Mouse (Mus musculus): ENCODE measurements around the gene Gpsm1. TPM values are rescaled to one million over a fixed set of nuclear protein-coding genes. Genes with fewer than 3 reads are reported as not detected.

The Gpsm1 gene
- polyA plus RNA-seq, 1 experiment from 2014 or later: 47.2 TPM

DNA sequence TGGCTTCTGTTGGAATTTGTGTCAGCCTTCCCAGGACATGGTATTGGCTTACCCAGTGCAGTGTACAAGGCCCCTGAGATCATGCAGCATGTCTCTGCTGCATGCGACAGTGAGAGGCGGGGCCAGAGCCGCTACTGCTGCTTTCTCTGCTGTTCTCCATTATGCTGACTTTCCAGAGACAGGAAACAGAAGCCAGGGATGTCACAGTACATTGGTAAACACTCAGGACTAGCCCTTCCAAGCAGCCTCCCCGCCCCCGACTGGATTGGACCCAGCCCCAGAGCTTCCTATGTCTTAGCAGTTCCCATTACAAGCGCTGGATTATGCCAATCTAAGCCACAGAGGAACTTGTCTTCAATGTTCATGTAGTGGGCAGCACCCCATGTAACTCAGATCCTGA is 32.9 kb downstream of the Gpsm1 start:
- Histone ChIP-seq H3K36me3 (ENCODE audit: control insufficient read depth, insufficient read depth, low read length) (peaks cover 21% of the 10 kb centered on the region), H3K9me3 (ENCODE audit: control insufficient read depth, low read length) (no peaks in the 10 kb centered on the region), H3K27ac (ENCODE audit: low read length) (peak overlapping the region; percentile 72), H3K27me3 (ENCODE audit: control insufficient read depth, insufficient read depth, low read depth, low read length) (no peaks in the 10 kb centered on the region), H3K4me2 (ENCODE audit: low read depth, low read length) (no peak overlapping the region), H3K4me1 (replicated peaks; ENCODE audit: control insufficient read depth, insufficient read depth, low read length) (peaks cover 27% of the 10 kb centered on the region), H3K9ac (ENCODE audit: low read length) (peak overlapping the region; percentile 27; the same call in 1 of the 2 replicates), H3K4me3 (ENCODE audit: low read length) (no peak overlapping the region)
- 35% methylated on average over 6 of the region's 6 CpGs for WGBS
- ATAC-seq (ENCODE audit: low read depth): peak; percentile 57

DNA sequence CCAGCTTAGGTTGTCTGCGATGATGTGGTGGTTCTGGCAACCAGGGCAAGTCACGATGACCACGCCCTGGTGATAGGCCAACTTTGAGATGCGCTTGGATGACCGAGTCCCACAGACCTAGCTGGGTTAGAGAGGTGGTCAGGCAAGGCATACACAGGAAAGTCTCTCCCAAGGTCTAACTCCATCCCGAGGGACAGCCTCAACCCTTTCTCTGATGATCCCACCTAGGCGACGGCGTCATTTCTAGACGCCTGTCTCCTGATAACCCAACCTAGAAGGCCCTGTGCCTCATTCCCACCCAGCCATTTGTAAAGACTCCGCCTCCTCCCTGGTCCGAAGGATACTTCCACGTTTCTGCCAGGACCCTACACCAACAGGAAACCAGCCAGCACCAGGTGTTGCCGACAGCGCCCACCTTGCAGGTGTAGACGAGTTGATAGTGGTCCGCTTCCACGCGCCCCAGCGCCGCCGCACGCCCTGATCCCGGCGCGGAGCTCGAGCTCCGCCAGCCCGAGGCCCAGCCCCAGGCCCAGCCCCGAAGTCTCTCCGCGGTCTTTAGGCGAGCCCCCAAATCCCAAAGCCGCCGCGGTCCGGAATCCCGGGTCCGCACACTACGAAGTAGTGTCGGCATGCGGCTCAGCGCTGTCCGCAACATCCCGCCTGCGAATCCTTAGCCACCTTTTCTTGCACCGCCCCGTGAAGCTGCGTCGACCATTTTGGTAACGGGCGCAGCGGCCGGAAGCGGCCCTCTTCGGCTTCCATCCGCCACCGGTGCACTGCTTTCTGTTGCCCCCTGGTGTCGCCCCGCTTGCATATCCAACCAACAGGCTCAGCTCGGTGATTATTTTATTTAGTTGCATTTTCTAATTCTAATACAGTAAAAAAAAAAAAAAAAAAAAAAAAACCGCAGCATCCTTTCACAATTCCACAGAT is 36.3 kb downstream of the Gpsm1 start, which contains the start of gene Dnlz:
Dnlz (minus strand) TSS at position 753 of the 933 bp plus-strand sequence.
- Histone ChIP-seq H3K4me3 (ENCODE audit: low read length) (peak within 1 kb of the TSS; percentile 90), H3K4me2 (ENCODE audit: low read depth, low read length) (peak within 1 kb of the TSS; percentile 98), H3K4me1 (replicated peaks; ENCODE audit: control insufficient read depth, insufficient read depth, low read length) (peaks cover 26% of the 10 kb centered on the region), H3K9me3 (ENCODE audit: control insufficient read depth, low read length) (no peaks in the 10 kb centered on the region), H3K27me3 (ENCODE audit: control insufficient read depth, insufficient read depth, low read depth, low read length) (no peaks in the 10 kb centered on the region), H3K9ac (ENCODE audit: low read length) (peak within 1 kb of the TSS; percentile 97), H3K27ac (ENCODE audit: low read length) (peak within 1 kb of the TSS; percentile 89), H3K36me3 (ENCODE audit: control insufficient read depth, insufficient read depth, low read length) (peaks cover 5% of the 10 kb centered on the region; the same call in 1 of the 2 replicates)
- under 1% methylated on average over 62 of the region's 62 CpGs for WGBS
- peak; percentile 77 for ATAC-seq (ENCODE audit: low read depth)

DNA sequence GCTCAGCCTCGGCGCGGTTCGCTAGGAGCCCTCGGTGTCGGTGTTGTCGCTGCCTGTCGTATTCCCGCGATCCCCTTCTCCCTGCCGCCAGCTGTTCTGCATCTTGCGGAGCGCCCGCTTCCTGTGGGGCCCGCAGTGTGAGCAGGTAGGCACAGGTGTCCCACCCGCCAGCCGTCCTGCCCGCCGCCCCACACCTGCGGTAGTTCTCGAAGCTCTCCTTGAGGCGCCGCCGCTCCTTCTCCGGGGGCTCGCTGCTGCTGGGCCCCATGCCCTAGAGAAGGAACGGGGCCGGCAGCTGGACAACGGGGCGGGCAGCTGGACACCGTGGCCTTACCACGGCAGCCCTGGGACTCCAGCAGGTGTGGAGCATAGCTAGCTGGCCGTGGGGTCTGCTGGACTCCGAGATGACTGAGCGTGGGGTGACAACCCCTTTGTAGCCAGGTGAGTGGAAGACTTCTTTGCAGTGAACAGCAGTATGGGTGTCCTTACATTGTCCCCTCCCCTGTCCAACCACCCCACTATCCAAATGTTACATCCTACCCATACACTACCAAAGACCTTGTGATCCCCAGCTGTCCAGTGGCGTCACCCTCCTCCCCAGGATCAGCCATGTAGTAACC is 37.1 kb downstream of the Gpsm1 start:
- ATAC-seq (ENCODE audit: low read depth): peak; percentile 20
- WGBS: 4% methylated on average over 36 of the region's 36 CpGs

DNA sequence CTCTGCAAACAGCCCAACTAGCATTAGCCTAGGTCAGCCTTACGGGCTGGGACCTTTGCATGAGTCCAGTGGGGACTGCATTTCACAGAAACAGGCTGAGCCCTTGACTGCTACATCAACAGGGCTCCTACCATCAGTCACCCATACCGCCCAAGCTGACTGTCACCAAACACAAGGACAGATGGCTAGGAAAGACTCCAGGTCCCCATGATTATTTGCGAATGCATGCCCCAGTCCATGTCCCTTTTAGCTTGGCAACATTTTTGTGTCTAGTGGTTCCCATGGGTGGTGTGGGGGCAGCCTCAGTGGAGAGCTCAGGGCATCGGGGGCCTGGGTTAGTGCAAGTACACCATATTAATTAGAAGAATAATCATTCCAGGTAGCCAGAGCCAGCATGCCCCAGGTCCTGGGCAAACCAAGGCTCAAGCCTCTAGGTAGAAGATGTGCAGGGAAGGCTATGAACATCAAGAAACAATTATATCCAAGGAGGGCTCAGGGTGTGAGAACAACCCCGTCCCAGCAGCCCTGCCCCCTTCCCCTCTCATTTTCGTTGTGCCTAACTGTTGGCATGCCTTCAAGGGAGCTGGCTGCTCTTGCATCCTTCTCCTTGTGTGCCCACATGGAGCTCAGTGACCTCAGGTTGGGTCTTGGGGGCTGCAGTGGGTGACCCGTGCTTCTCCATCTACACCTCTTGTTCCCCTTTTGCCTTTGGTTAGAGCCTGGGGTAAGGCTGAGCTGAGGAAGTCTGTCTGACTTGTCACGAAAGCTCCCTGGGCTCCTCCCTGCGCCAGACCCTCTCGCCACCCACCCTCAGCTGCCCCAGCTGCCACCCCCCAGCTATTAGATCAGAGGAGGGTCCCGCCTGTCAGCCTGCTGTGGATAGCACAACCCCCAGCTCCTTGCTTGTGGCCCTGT is 38.0 kb downstream of the Gpsm1 start:
- Histone ChIP-seq H3K36me3 (ENCODE audit: control insufficient read depth, insufficient read depth, low read length) (peaks cover 5% of the 10 kb centered on the region; the same call in 1 of the 2 replicates), H3K27ac (ENCODE audit: low read length) (no peak overlapping the region), H3K9ac (ENCODE audit: low read length) (peak overlapping the region; percentile 88; the same call in 1 of the 2 replicates), H3K9me3 (ENCODE audit: control insufficient read depth, low read length) (no peaks in the 10 kb centered on the region), H3K4me2 (ENCODE audit: low read depth, low read length) (peak overlapping the region; percentile 98; the same call in 1 of the 2 replicates), H3K4me3 (ENCODE audit: low read length) (peak overlapping the region; percentile 90), H3K4me1 (replicated peaks; ENCODE audit: control insufficient read depth, insufficient read depth, low read length) (peaks cover 22% of the 10 kb centered on the region), H3K27me3 (ENCODE audit: control insufficient read depth, insufficient read depth, low read depth, low read length) (no peaks in the 10 kb centered on the region)
- ATAC-seq (ENCODE audit: low read depth): no peak
- 83% methylated on average over 11 of the region's 11 CpGs for WGBS

More for the DNA sequence above, 37.1 kb downstream of the Gpsm1 start:
- Histone ChIP-seq H3K4me3 (ENCODE audit: low read length) (peak overlapping the region; percentile 90), H3K9ac (ENCODE audit: low read length) (peak overlapping the region; percentile 88), H3K36me3 (ENCODE audit: control insufficient read depth, insufficient read depth, low read length) (peaks cover 5% of the 10 kb centered on the region; the same call in 1 of the 2 replicates), H3K27ac (ENCODE audit: low read length) (peak overlapping the region; percentile 68), H3K27me3 (ENCODE audit: control insufficient read depth, insufficient read depth, low read depth, low read length) (no peaks in the 10 kb centered on the region), H3K4me2 (ENCODE audit: low read depth, low read length) (peak overlapping the region; percentile 98), H3K4me1 (replicated peaks; ENCODE audit: control insufficient read depth, insufficient read depth, low read length) (peaks cover 26% of the 10 kb centered on the region), H3K9me3 (ENCODE audit: control insufficient read depth, low read length) (no peaks in the 10 kb centered on the region)

DNA sequence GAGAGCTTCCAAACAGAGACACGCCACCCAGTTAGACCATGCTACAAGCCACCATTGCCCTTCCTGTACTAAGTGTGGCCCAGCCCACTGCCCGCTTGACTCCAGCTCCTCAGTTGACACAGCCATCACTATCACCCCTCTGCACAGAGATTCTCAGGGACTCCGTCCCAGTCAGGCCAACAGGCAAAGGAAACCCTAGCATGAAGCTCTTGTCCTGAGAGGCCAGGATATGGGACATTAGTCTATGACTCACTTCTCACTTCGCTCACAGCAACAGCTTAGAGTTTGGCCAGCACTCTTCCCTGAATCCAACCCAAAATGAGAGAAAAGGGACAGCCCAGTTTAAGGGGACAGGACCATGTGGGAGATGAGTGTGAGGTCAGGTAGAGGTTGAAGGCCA is 39.1 kb downstream of the Gpsm1 start:
- Histone ChIP-seq H3K4me1 (replicated peaks; ENCODE audit: control insufficient read depth, insufficient read depth, low read length) (peaks cover 13% of the 10 kb centered on the region), H3K9ac (ENCODE audit: low read length) (no peak overlapping the region), H3K4me3 (ENCODE audit: low read length) (no peak overlapping the region), H3K27ac (ENCODE audit: low read length) (no peak overlapping the region), H3K9me3 (ENCODE audit: control insufficient read depth, low read length) (no peaks in the 10 kb centered on the region), H3K4me2 (ENCODE audit: low read depth, low read length) (no peak overlapping the region), H3K27me3 (ENCODE audit: control insufficient read depth, insufficient read depth, low read depth, low read length) (no peaks in the 10 kb centered on the region), H3K36me3 (ENCODE audit: control insufficient read depth, insufficient read depth, low read length) (0 out of 2 replicates have a peak, but pooled peaks cover under 1% of the 10 kb centered on the region)
- WGBS: 86% methylated on average over 4 of the region's 4 CpGs
- ATAC-seq (ENCODE audit: low read depth): no peak

DNA sequence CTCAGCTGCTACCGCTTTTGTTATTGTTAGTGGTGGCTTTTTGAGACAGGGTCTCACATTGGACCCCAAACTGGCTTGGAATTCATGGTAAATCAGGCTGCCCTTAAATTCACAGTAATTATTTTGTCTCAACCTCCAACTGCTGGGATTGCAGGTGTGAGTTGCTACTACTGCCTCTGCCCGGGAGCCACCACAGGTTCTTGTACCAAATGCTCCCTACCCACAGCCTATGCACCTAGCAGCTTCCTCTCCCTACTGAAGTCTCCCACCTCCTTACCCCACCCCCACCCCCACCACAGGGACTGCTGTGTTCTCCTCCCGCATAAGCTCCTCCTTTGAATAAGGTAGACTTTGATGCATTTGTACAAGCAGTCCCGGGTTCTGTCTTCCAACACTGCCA is 40.9 kb downstream of the Gpsm1 start:
- Histone ChIP-seq H3K27me3 (ENCODE audit: control insufficient read depth, insufficient read depth, low read depth, low read length) (no peaks in the 10 kb centered on the region), H3K4me2 (ENCODE audit: low read depth, low read length) (peak overlapping the region; percentile 19; the same call in 1 of the 2 replicates), H3K4me3 (ENCODE audit: low read length) (no peak overlapping the region; the same call in 1 of the 2 replicates), H3K27ac (ENCODE audit: low read length) (no peak overlapping the region), H3K36me3 (ENCODE audit: control insufficient read depth, insufficient read depth, low read length) (no peaks in the 10 kb centered on the region), H3K4me1 (replicated peaks; ENCODE audit: control insufficient read depth, insufficient read depth, low read length) (peaks cover 7% of the 10 kb centered on the region), H3K9me3 (ENCODE audit: control insufficient read depth, low read length) (no peaks in the 10 kb centered on the region), H3K9ac (ENCODE audit: low read length) (no peak overlapping the region)
- WGBS: 65% methylated on average over 4 of the region's 4 CpGs
- ATAC-seq (ENCODE audit: low read depth): no peak

DNA sequence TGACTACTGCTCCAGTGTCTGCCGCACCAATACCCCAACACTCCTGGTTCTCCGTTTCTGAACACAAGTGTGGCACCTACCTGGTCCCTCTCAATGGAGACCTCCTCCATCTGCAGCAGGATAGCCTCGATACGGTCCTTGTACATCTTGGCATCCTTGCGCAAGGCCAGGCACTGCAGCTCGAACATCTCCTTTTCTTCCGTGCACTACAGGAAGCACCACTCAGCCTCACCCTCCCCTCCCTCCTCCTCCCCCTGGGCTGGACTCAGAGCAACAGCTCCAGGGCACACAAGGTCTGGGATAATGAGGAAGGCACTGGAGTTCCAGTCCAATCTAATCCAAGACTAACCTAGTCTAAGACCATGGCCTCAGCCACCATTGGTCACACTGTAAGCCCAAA is 41.4 kb downstream of the Gpsm1 start:
- no peak overlapping the region for H3K27ac ChIP-seq (ENCODE audit: low read length)
- 55% methylated on average over 7 of the region's 7 CpGs for WGBS
- peak; percentile 19 for ATAC-seq (ENCODE audit: low read depth)

DNA sequence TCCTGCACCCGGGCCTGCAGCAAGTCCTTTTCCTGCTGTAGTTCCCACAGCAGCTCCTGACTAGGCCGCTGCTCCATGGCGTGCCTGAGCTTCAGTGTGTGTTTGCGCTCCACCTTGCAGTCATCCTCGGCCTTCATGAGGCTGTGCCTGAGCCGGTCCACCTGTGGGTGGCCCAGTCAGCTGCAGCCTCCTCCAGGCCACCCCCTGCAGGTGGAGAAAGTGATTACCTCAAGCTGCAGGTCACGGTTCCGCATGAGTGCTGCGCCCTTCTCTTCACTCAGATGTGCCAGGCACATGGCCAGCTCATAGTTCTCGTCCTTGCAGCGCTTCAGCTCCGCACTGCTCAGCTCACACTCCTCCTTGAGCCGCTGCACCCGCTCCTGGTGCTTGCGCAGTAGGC is 42.2 kb downstream of the Gpsm1 start:
- no peaks in the 10 kb centered on the region for H3K36me3 ChIP-seq (ENCODE audit: control insufficient read depth, insufficient read depth, low read length)
- no peaks in the 10 kb centered on the region for H3K27me3 ChIP-seq (ENCODE audit: control insufficient read depth, insufficient read depth, low read depth, low read length)
- H3K27ac ChIP-seq (ENCODE audit: low read length): no peak overlapping the region
- ATAC-seq (ENCODE audit: low read depth): no peak
- H3K4me3 ChIP-seq (ENCODE audit: low read length): no peak overlapping the region
- no peaks in the 10 kb centered on the region for H3K9me3 ChIP-seq (ENCODE audit: control insufficient read depth, low read length)
- H3K9ac ChIP-seq (ENCODE audit: low read length): no peak overlapping the region
- 42% methylated on average over 15 of the region's 15 CpGs for WGBS
- H3K4me1 ChIP-seq (replicated peaks; ENCODE audit: control insufficient read depth, insufficient read depth, low read length): peaks cover 5% of the 10 kb centered on the region
- no peak overlapping the region for H3K4me2 ChIP-seq (ENCODE audit: low read depth, low read length)

More for the DNA sequence above, 41.4 kb downstream of the Gpsm1 start:
- Histone ChIP-seq H3K9me3 (ENCODE audit: control insufficient read depth, low read length) (no peaks in the 10 kb centered on the region), H3K4me3 (ENCODE audit: low read length) (no peak overlapping the region; the same call in 1 of the 2 replicates), H3K4me1 (replicated peaks; ENCODE audit: control insufficient read depth, insufficient read depth, low read length) (peaks cover 6% of the 10 kb centered on the region), H3K4me2 (ENCODE audit: low read depth, low read length) (peak overlapping the region; percentile 19; the same call in 1 of the 2 replicates), H3K36me3 (ENCODE audit: control insufficient read depth, insufficient read depth, low read length) (no peaks in the 10 kb centered on the region), H3K27me3 (ENCODE audit: control insufficient read depth, insufficient read depth, low read depth, low read length) (no peaks in the 10 kb centered on the region), H3K9ac (ENCODE audit: low read length) (no peak overlapping the region)
